Mouse (Mus musculus) heart, embryonic 16.5 days (tissue): ENCODE measurements around the gene Zfp467. TPM values are rescaled to one million over a fixed set of nuclear protein-coding genes. Genes with fewer than 3 reads are reported as not detected.

Experiments used
- ATAC-seq: fragments of 200-750 bp; cut with Nextera tagmentation; replicated peaks from 2 replicates; pipeline ENCODE4 v1.8.0; 2017; ENCODE audit warnings: moderate number of reproducible peaks; ENCODE audit not compliant: insufficient read depth, low FRiP score; ENCODE audit errors: extremely low read depth
- H3K27ac ChIP-seq: fragments of 300-500 bp; sonication (generic); 2 replicates; pipeline ENCODE4 v1.5.1; 2014; ENCODE audit warnings: mild to moderate bottlenecking, low read length, control low read depth, moderate library complexity
- H3K27me3 ChIP-seq: fragments of 300-500 bp; sonication (generic); 2 replicates; pipeline ENCODE4 v1.6.1; 2014; ENCODE audit warnings: low read length, mixed read lengths; ENCODE audit not compliant: control insufficient read depth, insufficient read depth
- H3K36me3 ChIP-seq: fragments of 300-500 bp; sonication (generic); 2 replicates; pipeline ENCODE4 v1.6.1; 2014; ENCODE audit not compliant: control insufficient read depth, insufficient read depth
- H3K4me1 ChIP-seq: fragments of 300-500 bp; sonication (generic); 2 replicates; pipeline ENCODE4 v1.6.1; 2014; ENCODE audit warnings: low read length, mixed read lengths; ENCODE audit not compliant: control insufficient read depth, insufficient read depth
- H3K4me2 ChIP-seq: fragments of 300-500 bp; sonication (generic); 2 replicates; pipeline ENCODE4 v1.6.1; 2014; ENCODE audit warnings: low read depth, mild to moderate bottlenecking, control low read depth, low read length
- H3K4me3 ChIP-seq: fragments of 300-500 bp; sonication (generic); 2 replicates; pipeline ENCODE4 v1.5.1; 2014; ENCODE audit warnings: mild to moderate bottlenecking, control low read depth, low read length
- H3K9ac ChIP-seq: fragments of 300-500 bp; sonication (generic); 2 replicates; pipeline ENCODE4 v1.6.1; 2014; ENCODE audit warnings: low read length, control low read depth
- H3K9me3 ChIP-seq: fragments of 300-500 bp; sonication (generic); replicated peaks from 2 replicates; pipeline ENCODE4 v1.6.1; 2016; ENCODE audit warnings: low read length; ENCODE audit not compliant: control insufficient read depth
- WGBS: fragments of 180-500 bp; shearing (Covaris S2); extraction: QIAGEN DNeasy Blood & Tissue Kit; methylation state at CpG from one replicate; pipeline ENCODE4 v1.1.7; 2014; 5-methylcytosine and 5-hydroxymethylcytosine counted together
- polyA plus RNA-seq: library from polyadenylated mRNA; unstranded; fragments of >200 nt; fragmentation: Nextera tagmentation; extraction: Ambion mirVana; gene quantifications from 2 replicates; pipeline ENCODE4 v1.2.1, GENCODE M21; 2015

Zfp467 gene
- polyA plus RNA-seq, 1 experiment from 2014 or later = 22.1 TPM

- WGBS = 72% methylated on average over 2 of the region's 2 CpGs
- Histone ChIP-seq H3K27me3 (no peaks in the 10 kb centered on the region), H3K9ac (no peak overlapping the region), H3K4me1 (peaks cover 4% of the 10 kb centered on the region), H3K9me3 (no peaks in the 10 kb centered on the region), H3K36me3 (peaks cover 47% of the 10 kb centered on the region), H3K27ac (no peak overlapping the region), H3K4me3 (no peak overlapping the region), H3K4me2 (no peak overlapping the region)
- no peak for ATAC-seq
Measured at GRCm38 (mm10) chr6:48416486-48416885, 29.1 kb downstream of the Zfp467 start.

- peaks cover 9% of the 10 kb centered on the region for H3K4me1 ChIP-seq
- H3K36me3 ChIP-seq = peaks cover 51% of the 10 kb centered on the region
- no peak overlapping the region for H3K4me3 ChIP-seq
- 95% methylated on average over 7 of the region's 7 CpGs for WGBS
- no peak overlapping the region for H3K4me2 ChIP-seq
- no peak overlapping the region for H3K27ac ChIP-seq
- no peaks in the 10 kb centered on the region for H3K9me3 ChIP-seq
- no peaks in the 10 kb centered on the region for H3K27me3 ChIP-seq
- H3K9ac ChIP-seq = no peak overlapping the region
- ATAC-seq = no peak
Measured at GRCm38 (mm10) chr6:48415636-48416035, 30.0 kb downstream of the Zfp467 start.

- H3K36me3 ChIP-seq = peaks cover 59% of the 10 kb centered on the region
- H3K9ac ChIP-seq = no peak overlapping the region
- no peak overlapping the region for H3K27ac ChIP-seq
- H3K4me2 ChIP-seq = no peak overlapping the region
- H3K4me1 ChIP-seq = peaks cover 9% of the 10 kb centered on the region
- no peaks in the 10 kb centered on the region for H3K27me3 ChIP-seq
- no peak for ATAC-seq
- WGBS = 92% methylated on average over 1 of the region's 1 CpGs
- no peak overlapping the region for H3K4me3 ChIP-seq
- no peaks in the 10 kb centered on the region for H3K9me3 ChIP-seq
Measured at GRCm38 (mm10) chr6:48414886-48415285, 30.7 kb downstream of the Zfp467 start.

GRCm38 (mm10) chr6:48413081-48413480 lies 32.5 kb downstream of the Zfp467 start:
- Histone ChIP-seq H3K9ac (no peak overlapping the region), H3K27ac (no peak overlapping the region), H3K36me3 (peaks cover 77% of the 10 kb centered on the region), H3K4me3 (no peak overlapping the region), H3K27me3 (no peaks in the 10 kb centered on the region), H3K4me1 (peaks cover 9% of the 10 kb centered on the region), H3K9me3 (no peaks in the 10 kb centered on the region), H3K4me2 (no peak overlapping the region)
- no peak for ATAC-seq
- 61% methylated on average over 10 of the region's 10 CpGs for WGBS

GRCm38 (mm10) chr6:48412662-48413061 lies 33.0 kb downstream of the Zfp467 start:
- ATAC-seq = no peak
- peaks cover 81% of the 10 kb centered on the region for H3K36me3 ChIP-seq
- no peak overlapping the region for H3K9ac ChIP-seq
- no peak overlapping the region for H3K27ac ChIP-seq
- H3K4me3 ChIP-seq = no peak overlapping the region
- WGBS = 69% methylated on average over 3 of the region's 3 CpGs
- H3K4me1 ChIP-seq = peaks cover 9% of the 10 kb centered on the region
- no peaks in the 10 kb centered on the region for H3K9me3 ChIP-seq
- no peaks in the 10 kb centered on the region for H3K27me3 ChIP-seq
- no peak overlapping the region for H3K4me2 ChIP-seq

- H3K9me3 ChIP-seq = no peaks in the 10 kb centered on the region
- H3K27me3 ChIP-seq = no peaks in the 10 kb centered on the region
- H3K36me3 ChIP-seq = peaks cover 86% of the 10 kb centered on the region
- H3K4me2 ChIP-seq = no peak overlapping the region
- H3K27ac ChIP-seq = no peak overlapping the region; the same call in 1 of the 2 replicates
- H3K4me3 ChIP-seq = no peak overlapping the region
- WGBS = 74% methylated on average over 4 of the region's 4 CpGs
- H3K9ac ChIP-seq = no peak overlapping the region
- H3K4me1 ChIP-seq = peaks cover 9% of the 10 kb centered on the region
- no peak for ATAC-seq
Measured at GRCm38 (mm10) chr6:48412147-48412546, 33.5 kb downstream of the Zfp467 start.

- 63% methylated on average over 6 of the region's 6 CpGs for WGBS
- Histone ChIP-seq H3K4me1 (peaks cover 9% of the 10 kb centered on the region), H3K4me2 (no peak overlapping the region), H3K27me3 (no peaks in the 10 kb centered on the region), H3K27ac (peak overlapping the region; percentile 54), H3K36me3 (peaks cover 86% of the 10 kb centered on the region), H3K9me3 (no peaks in the 10 kb centered on the region), H3K4me3 (no peak overlapping the region), H3K9ac (peak overlapping the region; percentile 22; the same call in 1 of the 2 replicates)
- ATAC-seq = peak; percentile 75; the same call in 1 of the 2 replicates
Measured at GRCm38 (mm10) chr6:48411193-48412092, 34.2 kb downstream of the Zfp467 start.

GRCm38 (mm10) chr6:48410551-48410950 lies 35.1 kb downstream of the Zfp467 start:
- no peak overlapping the region for H3K4me3 ChIP-seq
- H3K4me1 ChIP-seq = peaks cover 9% of the 10 kb centered on the region
- no peaks in the 10 kb centered on the region for H3K27me3 ChIP-seq
- no peak overlapping the region for H3K4me2 ChIP-seq
- no peak for ATAC-seq
- 84% methylated on average over 3 of the region's 3 CpGs for WGBS
- H3K9me3 ChIP-seq = no peaks in the 10 kb centered on the region
- H3K27ac ChIP-seq = no peak overlapping the region
- H3K9ac ChIP-seq = no peak overlapping the region
- H3K36me3 ChIP-seq = peaks cover 87% of the 10 kb centered on the region

GRCm38 (mm10) chr6:48409726-48410343 lies 35.8 kb downstream of the Zfp467 start:
- 92% methylated on average over 4 of the region's 4 CpGs for WGBS
- ATAC-seq = no peak
- H3K9ac ChIP-seq = no peak overlapping the region
- H3K27ac ChIP-seq = no peak overlapping the region
- peaks cover 9% of the 10 kb centered on the region for H3K4me1 ChIP-seq
- no peaks in the 10 kb centered on the region for H3K9me3 ChIP-seq
- H3K4me2 ChIP-seq = no peak overlapping the region
- H3K27me3 ChIP-seq = no peaks in the 10 kb centered on the region
- H3K4me3 ChIP-seq = no peak overlapping the region
- H3K36me3 ChIP-seq = peaks cover 87% of the 10 kb centered on the region
